Mouse (Mus musculus) forebrain, embryonic 10.5 days (tissue): Measurements from ENCODE around the gene Dock6. TPM values are rescaled to one million over a fixed set of nuclear protein-coding genes. Genes with fewer than 3 reads are reported as not detected.
"Not testable (repeated sequence)": the region's sequence is repeated elsewhere in the genome, so short reads cannot be mapped to it uniquely, and the experiment has no call there.

Experiments used
- DNase-seq: peaks from one replicate; pipeline ENCODE4 v3.0.0-alpha.2; 2017; ENCODE audit warnings: low spot score; ENCODE audit errors: extremely low spot score
- H3K27ac ChIP-seq: fragments of 300-500 bp; sonication (generic); 2 replicates; pipeline ENCODE4 v1.5.1; 2016; ENCODE audit warnings: mild to moderate bottlenecking
- H3K27me3 ChIP-seq: fragments of 300-500 bp; sonication (generic); 2 replicates; pipeline ENCODE4 v1.6.1; 2016; ENCODE audit warnings: mild to moderate bottlenecking; ENCODE audit not compliant: poor library complexity, severe bottlenecking
- H3K36me3 ChIP-seq: fragments of 300-500 bp; sonication (generic); replicated peaks from 2 replicates; pipeline ENCODE4 v1.6.1; 2016; ENCODE audit warnings: mild to moderate bottlenecking, moderate library complexity
- H3K4me1 ChIP-seq: fragments of 300-500 bp; sonication (generic); 2 replicates; pipeline ENCODE4 v1.6.1; 2016
- H3K4me3 ChIP-seq: fragments of 300-500 bp; sonication (generic); 2 replicates; pipeline ENCODE4 v1.5.1; 2016; ENCODE audit warnings: mild to moderate bottlenecking, moderate library complexity
- H3K9me3 ChIP-seq: fragments of 300-500 bp; sonication (generic); 2 replicates; pipeline ENCODE4 v1.6.1; 2016; ENCODE audit warnings: mild to moderate bottlenecking, moderate library complexity
- WGBS: fragments of 180-500 bp; shearing (Covaris S2); methylation state at CpG from one replicate; pipeline ENCODE4 v1.1.7; 2016; 5-methylcytosine and 5-hydroxymethylcytosine counted together
- polyA plus RNA-seq: library from polyadenylated mRNA; unstranded; fragments of >200 nt; fragmentation: Nextera tagmentation; extraction: Ambion mirVana; gene quantifications from 2 replicates; pipeline ENCODE4 v1.2.1, GENCODE M21; 2016

The Dock6 gene
- 24.2 and 24.7 TPM in 2 replicates for polyA plus RNA-seq

DNA sequence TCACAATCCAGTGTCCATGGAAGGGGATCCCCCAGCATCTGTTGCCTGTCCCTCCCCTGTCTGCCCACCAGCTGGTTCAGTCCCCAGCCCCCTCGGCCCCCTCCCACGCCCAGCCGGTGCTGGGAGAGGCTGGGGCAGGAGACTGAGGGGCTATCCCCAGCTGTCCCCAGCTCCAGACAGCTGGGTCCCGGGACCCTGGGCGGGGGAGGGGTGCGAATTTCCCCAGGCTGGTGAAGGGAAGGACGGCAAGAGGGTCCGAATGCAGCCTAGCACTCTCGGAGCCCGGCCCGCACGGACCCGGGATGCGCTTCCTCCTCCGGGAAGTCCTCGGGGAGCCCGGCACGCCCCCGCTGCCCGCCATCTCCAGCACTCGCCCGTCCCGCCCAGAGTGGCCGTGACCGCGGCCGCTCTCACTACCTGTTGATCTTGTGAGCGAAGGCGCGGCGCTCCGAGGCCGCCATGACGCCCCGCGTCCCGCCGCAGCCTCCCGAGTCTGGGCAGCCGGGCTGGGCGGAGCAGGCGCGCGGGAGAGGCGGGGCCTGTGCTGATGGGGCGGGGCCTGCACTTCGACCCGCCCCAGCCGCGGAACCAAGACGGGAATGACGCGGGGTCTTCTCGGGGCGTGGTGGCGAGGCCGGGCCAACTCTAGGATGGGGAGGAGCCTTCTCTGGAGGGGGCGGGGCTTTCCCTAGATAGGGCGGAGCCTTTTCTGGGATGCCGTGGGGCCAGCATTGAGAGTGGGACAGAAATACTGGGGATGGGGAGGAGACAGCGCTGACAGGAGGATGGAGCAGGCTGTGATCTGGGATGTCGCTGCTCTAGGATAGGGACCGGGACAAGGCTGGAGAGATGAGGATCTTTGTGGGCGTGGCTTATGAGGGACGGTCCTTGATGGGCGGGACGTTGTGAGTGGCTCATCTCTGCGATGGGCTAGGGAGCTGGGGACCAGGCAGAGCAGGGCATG lies at the start of gene Dock6:
Gene Dock6, minus strand, starts transcription at position 508 of the 964 bp plus-strand sequence.
- Histone ChIP-seq H3K9me3 (no peaks in the 10 kb centered on the region), H3K4me3 (peak within 1 kb of the TSS; percentile 86), H3K36me3 (no peaks in the 10 kb centered on the region), H3K27me3 (no peaks in the 10 kb centered on the region), H3K27ac (peak within 1 kb of the TSS; percentile 91), H3K4me1 (peaks cover 50% of the 10 kb centered on the region)
- DNase-seq = peak; percentile 92
- under 1% methylated on average over 68 of the region's 68 CpGs for WGBS

DNA sequence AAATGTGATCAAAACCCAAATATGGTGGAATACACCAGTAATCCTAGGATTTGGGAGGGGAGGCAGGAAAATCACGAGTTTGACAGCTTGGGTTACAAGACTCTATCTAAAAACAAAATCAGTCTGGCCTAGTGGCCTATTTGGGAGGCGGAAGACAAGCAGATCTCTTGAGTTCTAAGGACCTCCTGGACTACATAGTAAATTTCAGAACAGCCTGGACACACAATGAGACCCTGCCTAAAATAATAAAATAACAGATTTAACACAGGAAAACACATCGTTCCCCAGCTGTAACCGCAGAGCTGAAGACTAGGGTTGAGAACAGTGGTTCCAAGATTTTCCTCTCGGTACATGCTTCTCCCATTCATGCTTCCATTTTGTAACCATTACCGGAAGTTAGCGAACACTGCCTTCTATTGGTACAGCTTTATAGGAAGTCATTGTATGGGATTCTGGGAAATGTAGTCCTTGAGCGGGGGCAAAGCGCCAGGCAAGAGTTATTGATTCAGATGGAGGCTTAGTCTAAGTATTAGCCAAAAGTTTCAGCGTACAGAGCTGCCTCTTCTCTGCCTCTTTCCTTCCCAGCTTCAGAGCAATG lies 48.9 kb upstream of the Dock6 start:
- Histone ChIP-seq H3K27ac (peak overlapping the region; percentile 59), H3K9me3 (no peaks in the 10 kb centered on the region), H3K4me3 (peak overlapping the region; percentile 42), H3K27me3 (peaks cover 32% of the 10 kb centered on the region), H3K36me3 (no peaks in the 10 kb centered on the region), H3K4me1 (peaks cover 7% of the 10 kb centered on the region; the same call in 1 of the 2 replicates)
- DNase-seq = peak; percentile 50
- WGBS = 16% methylated on average over 10 of the region's 10 CpGs

DNA sequence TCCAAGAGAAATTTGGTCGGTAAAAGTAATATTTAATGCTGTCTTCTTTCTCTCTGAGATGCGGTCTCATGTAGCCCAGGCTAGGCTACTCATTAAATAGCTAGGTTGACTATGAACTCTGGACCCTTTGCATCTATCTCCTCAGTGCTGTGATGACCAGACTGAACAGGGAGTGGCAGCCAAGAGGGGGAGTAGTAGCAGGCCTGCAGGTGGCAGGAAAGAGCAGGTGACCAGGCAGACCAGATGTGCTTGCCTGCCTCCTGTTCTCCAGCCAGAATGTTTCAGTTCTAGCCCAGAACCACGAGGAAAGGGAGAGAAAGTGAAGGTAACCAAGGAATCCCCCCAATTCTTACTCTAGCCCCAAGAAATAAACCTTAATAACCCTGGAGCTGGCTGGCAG lies 36.8 kb upstream of the Dock6 start:
- Histone ChIP-seq H3K4me1 (no peaks in the 10 kb centered on the region), H3K27ac (no peak overlapping the region)
- WGBS = 72% methylated on average over 3 of the region's 3 CpGs

DNA sequence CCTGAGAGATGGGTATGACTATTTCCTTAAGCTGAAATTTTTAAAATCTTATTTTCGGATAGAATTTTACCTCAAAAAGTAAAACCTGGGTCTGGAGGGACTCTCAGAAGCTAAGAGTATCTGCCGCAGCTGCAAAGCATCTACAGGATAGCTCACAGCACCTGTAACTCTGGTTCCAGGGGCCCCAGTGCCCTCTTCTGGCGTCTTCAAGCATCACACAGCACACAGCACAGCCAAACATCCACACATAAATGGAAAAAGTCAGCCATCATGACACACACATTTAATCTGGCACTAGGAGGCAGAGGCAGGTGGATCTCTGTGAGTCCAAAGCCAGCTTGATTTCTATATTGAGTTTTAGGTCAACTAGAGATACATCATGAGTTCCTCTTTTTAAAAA lies 24.2 kb upstream of the Dock6 start:
- H3K27ac ChIP-seq = no peak overlapping the region
- H3K36me3 ChIP-seq = no peaks in the 10 kb centered on the region
- no peak overlapping the region for H3K4me3 ChIP-seq
- peaks cover 11% of the 10 kb centered on the region for H3K9me3 ChIP-seq
- H3K27me3 ChIP-seq = no peaks in the 10 kb centered on the region
- H3K4me1 ChIP-seq = no peaks in the 10 kb centered on the region
- no peak for DNase-seq
- 63% methylated on average over 3 of the region's 3 CpGs for WGBS

More for the DNA sequence above, 36.8 kb upstream of the Dock6 start:
- no peak for DNase-seq
- Histone ChIP-seq H3K36me3 (no peaks in the 10 kb centered on the region), H3K9me3 (peaks cover 10% of the 10 kb centered on the region), H3K4me3 (no peak overlapping the region), H3K27me3 (no peaks in the 10 kb centered on the region)

DNA sequence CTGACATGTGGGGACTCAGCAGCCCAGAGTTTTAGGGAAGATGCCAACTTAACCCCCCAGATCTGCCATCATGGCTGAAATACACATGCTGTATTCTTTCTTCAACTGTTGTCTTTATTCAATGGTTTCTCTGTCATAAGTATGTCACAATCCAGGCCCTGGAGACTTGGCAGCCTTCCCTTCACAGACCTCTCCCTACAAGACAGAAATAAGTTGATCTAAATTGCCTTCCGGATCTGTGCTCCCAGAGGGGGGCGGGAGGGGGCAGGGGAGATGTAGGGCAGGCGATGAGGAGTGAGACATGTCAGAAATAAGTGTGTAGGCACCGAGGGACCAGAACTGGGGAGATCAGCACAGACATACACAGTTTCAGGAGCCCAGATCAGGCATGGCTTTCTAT lies 19.8 kb upstream of the Dock6 start:
- H3K4me1 ChIP-seq = no peaks in the 10 kb centered on the region
- H3K27me3 ChIP-seq = 0 out of 2 replicates have a peak, but pooled peaks cover 3% of the 10 kb centered on the region
- no peaks in the 10 kb centered on the region for H3K36me3 ChIP-seq
- H3K4me3 ChIP-seq = no peak overlapping the region
- 81% methylated on average over 4 of the region's 4 CpGs for whole genome bisulfite sequencing
- no peak for DNase-seq
- no peaks in the 10 kb centered on the region for H3K9me3 ChIP-seq
- no peak overlapping the region for H3K27ac ChIP-seq

DNA sequence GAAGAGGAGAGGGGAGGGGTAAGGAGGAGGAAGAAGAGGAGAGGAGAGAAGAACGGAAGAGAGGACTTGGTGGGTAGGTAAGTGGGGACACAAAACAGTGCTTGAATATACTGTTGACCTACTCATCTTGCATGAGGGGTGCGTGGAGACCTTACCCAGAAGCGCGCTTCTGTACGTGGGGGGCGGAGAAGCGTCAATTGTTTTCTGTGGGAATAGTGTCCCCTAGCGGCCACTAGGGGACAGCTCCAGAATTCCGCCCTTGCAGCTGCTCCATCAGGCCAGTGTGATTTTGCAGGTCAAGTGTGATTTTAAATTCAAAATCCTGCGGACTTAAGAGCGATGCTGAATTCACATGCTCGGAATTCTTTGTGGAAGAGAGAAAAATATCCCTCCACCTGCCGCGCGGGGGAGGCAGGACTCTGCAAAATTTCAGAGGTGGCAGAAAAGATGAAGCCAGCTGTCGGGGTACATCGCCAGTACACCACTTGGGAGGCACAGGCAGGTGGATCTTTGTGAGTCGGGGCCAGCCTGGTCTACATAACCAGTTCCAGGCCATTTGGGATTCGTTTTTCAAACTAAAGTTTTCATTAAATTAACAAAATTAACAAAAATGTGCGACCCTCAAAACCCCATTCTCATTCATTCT lies 18.6 kb upstream of the Dock6 start:
- 0 out of 2 replicates have a peak, but pooled peaks cover 4% of the 10 kb centered on the region for H3K4me1 ChIP-seq
- H3K4me3 ChIP-seq = peak overlapping the region; percentile 31; the same call in 1 of the 2 replicates

DNA sequence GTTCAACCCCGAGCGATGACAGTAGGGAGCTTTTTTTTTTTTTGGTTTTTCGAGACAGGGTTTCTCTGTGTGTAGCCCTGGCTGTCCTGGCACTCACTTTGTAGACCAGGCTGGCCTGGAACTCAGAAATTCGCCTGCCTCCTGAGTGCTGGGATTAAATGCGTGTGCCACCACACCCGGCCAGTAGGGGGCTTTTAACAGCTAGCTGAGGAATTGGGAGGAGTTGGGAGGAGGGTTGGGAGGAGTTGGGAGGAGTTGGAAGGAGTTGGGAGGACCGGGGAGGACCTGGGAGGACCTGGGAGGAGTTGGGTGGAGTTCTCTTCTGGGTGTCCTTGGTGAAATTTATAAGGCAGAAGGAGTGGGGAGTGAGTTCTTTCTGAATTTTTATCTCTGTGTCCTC lies 16.9 kb upstream of the Dock6 start:
- not testable (repeated sequence) for H3K27me3 ChIP-seq, H3K36me3 ChIP-seq, H3K27ac ChIP-seq, H3K9me3 ChIP-seq, H3K4me1 ChIP-seq, H3K4me3 ChIP-seq, DNase-seq
- WGBS = 61% methylated on average over 7 of the region's 7 CpGs

More for the DNA sequence above, 18.6 kb upstream of the Dock6 start:
- DNase-seq = peak; percentile 50
- H3K36me3 ChIP-seq = no peaks in the 10 kb centered on the region
- H3K27me3 ChIP-seq = 0 out of 2 replicates have a peak, but pooled peaks cover 3% of the 10 kb centered on the region
- no peaks in the 10 kb centered on the region for H3K9me3 ChIP-seq
- H3K27ac ChIP-seq = no peak overlapping the region
- WGBS = 17% methylated on average over 20 of the region's 20 CpGs

DNA sequence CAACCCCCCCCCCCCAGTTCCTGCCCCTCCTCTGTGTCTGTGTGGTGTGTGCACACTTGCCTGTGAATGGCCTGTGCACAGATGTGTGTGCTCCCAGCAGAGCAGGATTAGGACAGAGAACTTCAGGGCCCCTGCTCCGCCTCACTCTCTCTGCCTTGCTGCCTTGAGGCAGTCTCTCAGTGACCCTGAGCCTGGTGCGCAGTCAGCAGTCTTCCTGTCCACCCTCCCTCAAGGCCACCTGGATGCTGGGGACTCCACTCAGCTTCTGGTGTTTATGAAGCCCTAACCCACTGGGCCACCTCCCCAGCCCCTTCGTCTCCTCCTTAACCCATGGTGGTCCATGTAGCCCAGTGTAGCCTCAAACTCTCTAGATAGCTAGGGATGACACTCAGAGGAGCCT lies 15.3 kb upstream of the Dock6 start:
- Histone ChIP-seq H3K36me3 (no peaks in the 10 kb centered on the region), H3K4me3 (no peak overlapping the region), H3K4me1 (0 out of 2 replicates have a peak, but pooled peaks cover 4% of the 10 kb centered on the region), H3K27ac (no peak overlapping the region), H3K27me3 (0 out of 2 replicates have a peak, but pooled peaks cover 3% of the 10 kb centered on the region), H3K9me3 (no peaks in the 10 kb centered on the region)
- WGBS = 83% methylated on average over 3 of the region's 3 CpGs
- no peak for DNase-seq

DNA sequence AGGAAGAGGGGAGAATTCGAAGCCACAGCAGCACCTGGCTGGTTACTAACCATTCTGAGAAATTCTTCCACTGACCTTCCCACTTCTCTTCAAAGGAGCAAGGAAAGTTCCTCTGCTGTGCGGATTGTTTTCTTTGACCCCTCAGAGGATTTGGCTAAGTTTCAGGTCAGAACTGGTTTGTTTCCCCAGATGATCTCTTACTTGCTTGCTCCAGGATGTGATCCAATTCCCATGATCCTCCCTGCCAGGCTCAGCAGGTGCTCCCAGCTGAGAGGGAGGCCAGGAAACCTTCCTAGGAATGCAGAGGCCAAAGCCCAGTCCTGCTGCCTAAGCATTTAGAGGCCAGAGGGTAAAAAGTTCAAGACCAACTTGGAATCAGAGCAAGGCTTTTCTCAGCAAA lies 14.2 kb upstream of the Dock6 start:
- no peak overlapping the region for H3K27ac ChIP-seq
- WGBS = 66% methylated on average over 2 of the region's 2 CpGs

DNA sequence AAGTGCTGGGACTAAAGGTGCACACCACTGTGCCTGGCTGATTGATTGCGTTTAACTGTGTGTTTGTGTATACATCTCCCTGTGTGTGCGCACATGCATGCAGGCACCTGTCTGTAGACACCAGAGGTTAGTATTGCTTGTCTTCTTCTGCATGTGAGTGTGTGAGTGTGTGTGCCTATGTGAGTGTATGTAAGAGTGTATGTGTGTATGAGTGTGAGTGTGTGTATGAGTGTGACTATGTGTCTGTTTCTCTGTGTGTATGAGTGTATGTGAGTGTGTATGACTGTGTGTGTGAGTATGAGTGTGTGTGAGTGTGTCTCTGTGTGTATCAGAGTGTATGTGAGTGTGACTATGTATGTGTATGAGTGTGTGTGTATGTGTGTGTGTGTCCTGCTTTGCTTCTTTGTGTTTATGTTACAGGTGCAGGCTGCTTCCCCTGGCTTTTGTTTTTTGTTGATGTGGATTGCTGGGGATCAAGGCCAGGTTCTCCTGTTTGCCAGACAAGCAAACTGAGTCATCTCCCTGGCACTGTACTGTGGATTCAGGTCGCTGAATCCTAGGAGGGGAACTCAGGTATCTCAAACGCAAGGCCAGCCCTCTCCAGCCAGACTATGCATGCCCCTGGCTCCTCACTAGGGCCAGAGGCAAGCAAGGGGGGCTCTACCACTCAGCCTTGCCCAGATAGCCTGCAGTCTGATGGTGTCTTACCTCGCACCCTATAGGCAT lies 13.4 kb upstream of the Dock6 start:
- H3K27me3 ChIP-seq = no peaks in the 10 kb centered on the region
- WGBS = 77% methylated on average over 5 of the region's 5 CpGs
- no peaks in the 10 kb centered on the region for H3K36me3 ChIP-seq
- no peak for DNase-seq
- H3K4me1 ChIP-seq = 0 out of 2 replicates have a peak, but pooled peaks cover 4% of the 10 kb centered on the region
- peaks cover 8% of the 10 kb centered on the region; the same call in 1 of the 2 replicates for H3K9me3 ChIP-seq
- H3K27ac ChIP-seq = peak overlapping the region; percentile 40
- no peak overlapping the region for H3K4me3 ChIP-seq

More for the DNA sequence above, 14.2 kb upstream of the Dock6 start:
- Histone ChIP-seq H3K9me3 (peaks cover 5% of the 10 kb centered on the region; the same call in 1 of the 2 replicates), H3K27me3 (0 out of 2 replicates have a peak, but pooled peaks cover 3% of the 10 kb centered on the region), H3K4me1 (0 out of 2 replicates have a peak, but pooled peaks cover 4% of the 10 kb centered on the region), H3K36me3 (no peaks in the 10 kb centered on the region), H3K4me3 (no peak overlapping the region)
- no peak for DNase-seq

DNA sequence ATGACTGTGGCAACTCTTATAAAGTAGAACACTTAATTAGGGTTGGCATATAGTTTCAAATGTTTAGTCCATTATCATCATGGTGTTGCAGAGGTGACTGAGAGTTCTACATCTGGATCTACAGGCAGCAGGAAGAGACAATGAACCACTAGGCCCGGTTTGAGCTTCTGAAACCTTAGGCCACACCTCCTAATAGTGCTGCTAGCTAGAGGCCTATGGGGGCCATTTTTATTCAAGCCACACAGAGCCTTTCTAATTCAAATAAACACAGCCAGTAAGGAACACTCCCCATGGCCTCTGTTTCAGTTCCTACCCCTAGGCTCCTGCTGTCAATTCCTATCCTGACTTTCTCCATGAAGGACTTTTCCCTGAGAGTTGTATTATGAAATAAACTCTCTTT lies 9.7 kb upstream of the Dock6 start:
- 0 out of 2 replicates have a peak, but pooled peaks cover 4% of the 10 kb centered on the region for H3K4me1 ChIP-seq
- H3K27ac ChIP-seq = no peak overlapping the region
- 94% methylated on average over 1 of the region's 1 CpGs for WGBS
- no peak for DNase-seq
- H3K27me3 ChIP-seq = no peaks in the 10 kb centered on the region
- peaks cover 8% of the 10 kb centered on the region; the same call in 1 of the 2 replicates for H3K9me3 ChIP-seq
- H3K4me3 ChIP-seq = no peak overlapping the region
- no peaks in the 10 kb centered on the region for H3K36me3 ChIP-seq

DNA sequence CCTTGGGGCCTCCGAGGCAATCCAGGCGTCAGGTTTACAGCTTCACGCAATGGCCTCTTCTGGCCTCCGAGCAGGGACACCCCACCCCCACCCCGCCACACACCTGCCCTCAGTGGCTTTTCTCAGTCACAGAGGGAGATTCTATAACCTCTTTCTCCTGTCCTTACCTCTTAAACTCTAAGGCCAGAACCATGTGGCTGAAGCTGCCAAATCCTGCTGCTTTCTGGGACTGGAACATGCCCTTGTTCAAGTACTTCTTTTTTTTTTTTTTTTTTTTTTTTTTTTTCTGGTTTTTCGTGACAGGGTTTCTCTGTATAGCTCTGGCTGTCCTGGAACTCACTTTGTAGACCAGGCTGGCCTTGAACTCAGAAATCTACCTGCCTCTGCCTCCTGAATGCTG lies 7.9 kb upstream of the Dock6 start:
- WGBS = 68% methylated on average over 6 of the region's 6 CpGs
- not testable (repeated sequence) for H3K27me3 ChIP-seq, H3K9me3 ChIP-seq, H3K4me1 ChIP-seq, DNase-seq, H3K27ac ChIP-seq, H3K36me3 ChIP-seq, H3K4me3 ChIP-seq
